Mouse (Mus musculus): ENCODE results near the gene Rasgrp2. TPM values are rescaled to one million over a fixed set of nuclear protein-coding genes. Genes with fewer than 3 reads are reported as not detected.

Rasgrp2 gene
- polyA plus RNA-seq, 1 experiment from 2014 or later, result 34.6 TPM

DNA sequence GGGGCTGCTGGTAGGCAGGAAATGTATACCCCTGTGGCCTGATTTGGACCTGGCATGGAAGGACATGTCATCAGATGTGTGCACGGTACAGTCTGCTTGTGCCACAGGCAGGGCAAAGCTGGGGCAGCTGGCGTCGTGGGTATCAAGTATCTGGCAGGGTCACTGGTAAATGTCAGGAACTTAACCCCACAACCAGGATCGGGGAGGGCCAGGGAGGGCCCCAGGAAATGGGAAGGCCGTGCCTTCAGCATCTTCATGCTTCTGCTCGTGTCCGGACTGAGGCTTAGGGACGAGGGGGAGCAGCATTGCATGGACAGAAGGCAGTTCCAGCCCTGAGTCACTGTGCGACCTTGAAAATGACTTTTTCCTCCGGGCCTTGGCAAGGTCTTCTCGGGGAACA lies 14.2 kb upstream of the Rasgrp2 start:
- H3K36me3 ChIP-seq, result no peaks in the 10 kb centered on the region
- 87% methylated on average over 11 of the region's 11 CpGs for WGBS
- no peak overlapping the region for H3K4me3 ChIP-seq
- no peaks in the 10 kb centered on the region for H3K9me3 ChIP-seq
- no peak for ATAC-seq (replicated peaks)
- no peak overlapping the region for H3K27ac ChIP-seq (replicated peaks)
- no peaks in the 10 kb centered on the region for H3K27me3 ChIP-seq
- no peak overlapping the region for H3K4me2 ChIP-seq (replicated peaks)
- H3K9ac ChIP-seq (replicated peaks), result no peak overlapping the region
- 0 out of 2 replicates have a peak, but pooled peaks cover 4% of the 10 kb centered on the region for H3K4me1 ChIP-seq

DNA sequence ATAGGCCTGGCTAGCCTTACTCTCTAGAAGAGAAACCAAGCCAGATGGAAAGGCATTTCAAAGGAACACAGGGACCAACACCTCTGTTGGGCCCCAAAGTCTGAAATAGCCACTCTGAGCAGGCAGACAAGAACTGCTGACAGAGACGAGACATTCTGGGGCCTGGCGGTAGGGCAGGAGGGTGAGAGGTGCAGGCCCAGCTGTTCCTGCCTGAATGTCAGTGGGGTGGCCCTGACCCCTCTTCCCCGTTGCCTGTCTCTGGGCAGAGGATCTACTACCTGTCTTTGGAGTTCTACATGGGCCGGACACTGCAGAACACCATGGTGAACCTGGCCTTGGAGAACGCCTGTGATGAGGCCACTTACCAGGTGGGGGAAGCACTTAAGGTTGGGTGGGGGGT lies 13.7 kb upstream of the Rasgrp2 start:
- H3K27ac ChIP-seq (replicated peaks), result no peak overlapping the region
- no peak overlapping the region for H3K4me2 ChIP-seq (replicated peaks)
- 79% methylated on average over 5 of the region's 5 CpGs for WGBS
- no peaks in the 10 kb centered on the region for H3K27me3 ChIP-seq
- 0 out of 2 replicates have a peak, but pooled peaks cover 4% of the 10 kb centered on the region for H3K4me1 ChIP-seq
- no peak for ATAC-seq (replicated peaks)
- no peak overlapping the region for H3K4me3 ChIP-seq
- H3K9me3 ChIP-seq, result no peaks in the 10 kb centered on the region
- no peaks in the 10 kb centered on the region for H3K36me3 ChIP-seq
- H3K9ac ChIP-seq (replicated peaks), result no peak overlapping the region

DNA sequence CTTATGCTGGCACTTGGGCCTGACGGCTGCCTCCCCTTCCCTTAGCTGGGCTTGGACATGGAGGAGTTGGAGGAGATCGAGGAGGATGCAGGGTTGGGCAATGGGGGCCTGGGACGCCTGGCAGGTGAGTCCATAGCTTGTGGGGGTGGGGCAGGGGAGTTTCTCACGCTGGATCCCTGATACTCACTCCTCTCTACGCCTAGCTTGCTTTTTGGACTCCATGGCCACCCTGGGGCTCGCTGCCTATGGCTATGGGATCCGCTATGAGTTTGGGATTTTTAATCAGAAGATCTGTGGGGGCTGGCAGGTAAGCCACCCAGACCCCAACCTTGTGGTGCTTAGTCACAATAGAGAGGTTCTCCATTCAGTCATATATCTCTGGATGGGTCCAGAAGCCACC lies 13.3 kb upstream of the Rasgrp2 start:
- Histone ChIP-seq H3K4me2 (replicated peaks) (no peak overlapping the region), H3K27ac (replicated peaks) (no peak overlapping the region), H3K27me3 (no peaks in the 10 kb centered on the region), H3K36me3 (no peaks in the 10 kb centered on the region), H3K4me3 (no peak overlapping the region), H3K9ac (replicated peaks) (no peak overlapping the region), H3K4me1 (0 out of 2 replicates have a peak, but pooled peaks cover 4% of the 10 kb centered on the region), H3K9me3 (no peaks in the 10 kb centered on the region)
- ATAC-seq (replicated peaks), result no peak
- WGBS, result 86% methylated on average over 7 of the region's 7 CpGs

DNA sequence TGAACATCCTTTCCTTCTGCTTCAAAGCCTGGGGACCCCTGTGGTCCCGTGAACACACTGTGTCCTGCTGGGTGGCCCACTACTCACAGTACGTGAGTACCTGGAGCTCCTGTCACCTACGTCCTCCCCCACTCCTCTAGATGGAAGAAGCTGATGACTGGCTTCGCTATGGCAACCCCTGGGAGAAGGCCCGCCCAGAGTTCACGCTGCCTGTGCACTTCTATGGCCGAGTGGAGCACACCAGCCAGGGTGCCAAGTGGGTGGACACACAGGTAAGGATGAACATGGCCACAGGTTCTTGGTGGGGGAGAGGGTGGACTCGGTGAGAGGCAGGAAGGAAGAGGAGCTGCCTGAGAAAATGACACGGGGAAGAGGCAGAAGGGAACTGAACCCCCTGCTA lies 12.9 kb upstream of the Rasgrp2 start:
- ATAC-seq (replicated peaks), result no peak
- no peak overlapping the region for H3K4me2 ChIP-seq (replicated peaks)
- H3K9me3 ChIP-seq, result no peaks in the 10 kb centered on the region
- no peaks in the 10 kb centered on the region for H3K36me3 ChIP-seq
- H3K27me3 ChIP-seq, result no peaks in the 10 kb centered on the region
- H3K9ac ChIP-seq (replicated peaks), result no peak overlapping the region
- H3K4me1 ChIP-seq, result 0 out of 2 replicates have a peak, but pooled peaks cover 4% of the 10 kb centered on the region
- WGBS, result 70% methylated on average over 9 of the region's 9 CpGs
- no peak overlapping the region for H3K27ac ChIP-seq (replicated peaks)
- H3K4me3 ChIP-seq, result no peak overlapping the region

DNA sequence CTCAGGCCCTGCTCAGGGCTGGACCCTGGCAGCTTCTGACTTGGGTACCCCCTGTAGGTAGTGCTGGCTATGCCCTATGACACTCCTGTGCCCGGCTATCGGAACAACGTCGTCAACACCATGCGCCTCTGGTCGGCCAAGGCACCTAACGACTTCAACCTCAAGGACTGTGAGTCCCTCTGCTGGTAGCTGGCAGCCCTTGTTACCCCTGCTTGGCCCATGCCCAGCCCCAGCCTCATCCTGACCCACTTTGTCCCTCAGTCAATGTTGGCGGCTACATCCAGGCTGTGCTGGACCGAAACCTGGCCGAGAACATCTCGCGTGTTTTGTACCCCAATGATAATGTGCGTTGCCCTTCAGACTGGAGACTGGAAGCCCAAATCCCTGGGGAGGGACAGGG lies 11.1 kb upstream of the Rasgrp2 start:
- H3K9ac ChIP-seq (replicated peaks), result no peak overlapping the region
- 0 out of 2 replicates have a peak, but pooled peaks cover 4% of the 10 kb centered on the region for H3K4me1 ChIP-seq
- no peaks in the 10 kb centered on the region for H3K36me3 ChIP-seq
- no peaks in the 10 kb centered on the region for H3K27me3 ChIP-seq
- 81% methylated on average over 13 of the region's 13 CpGs for WGBS
- H3K4me2 ChIP-seq (replicated peaks), result no peak overlapping the region
- no peaks in the 10 kb centered on the region for H3K9me3 ChIP-seq
- no peak overlapping the region for H3K27ac ChIP-seq (replicated peaks)
- no peak overlapping the region for H3K4me3 ChIP-seq
- ATAC-seq (replicated peaks), result no peak

DNA sequence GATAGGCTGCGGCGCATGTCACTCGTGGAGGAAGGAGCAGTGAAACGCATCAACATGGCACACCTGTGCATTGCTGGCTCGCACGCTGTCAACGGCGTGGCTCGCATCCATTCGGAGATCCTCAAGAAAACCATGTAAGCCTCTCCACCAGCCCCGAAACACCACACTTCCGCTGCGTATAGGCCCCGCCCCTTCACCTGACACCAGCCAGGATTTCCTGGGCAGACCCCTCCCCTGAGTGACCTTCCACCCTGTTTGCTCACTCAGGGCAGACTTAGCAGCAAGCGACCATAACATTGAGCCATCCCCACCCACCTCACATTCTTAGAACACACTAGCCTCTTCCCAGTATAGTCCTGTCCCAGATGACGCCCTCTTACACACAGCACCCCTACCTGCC lies 9.3 kb upstream of the Rasgrp2 start:
- Histone ChIP-seq H3K4me1 (0 out of 2 replicates have a peak, but pooled peaks cover 4% of the 10 kb centered on the region), H3K9ac (replicated peaks) (peak overlapping the region; percentile 18; the same call in 1 of the 2 replicates), H3K4me2 (replicated peaks) (peak overlapping the region; percentile 37), H3K36me3 (no peaks in the 10 kb centered on the region), H3K4me3 (peak overlapping the region; percentile 15), H3K27ac (replicated peaks) (no peak overlapping the region), H3K9me3 (no peaks in the 10 kb centered on the region), H3K27me3 (no peaks in the 10 kb centered on the region)
- WGBS, result 6% methylated on average over 16 of the region's 16 CpGs
- ATAC-seq (replicated peaks), result peak; percentile 34; the same call in 1 of the 2 replicates

DNA sequence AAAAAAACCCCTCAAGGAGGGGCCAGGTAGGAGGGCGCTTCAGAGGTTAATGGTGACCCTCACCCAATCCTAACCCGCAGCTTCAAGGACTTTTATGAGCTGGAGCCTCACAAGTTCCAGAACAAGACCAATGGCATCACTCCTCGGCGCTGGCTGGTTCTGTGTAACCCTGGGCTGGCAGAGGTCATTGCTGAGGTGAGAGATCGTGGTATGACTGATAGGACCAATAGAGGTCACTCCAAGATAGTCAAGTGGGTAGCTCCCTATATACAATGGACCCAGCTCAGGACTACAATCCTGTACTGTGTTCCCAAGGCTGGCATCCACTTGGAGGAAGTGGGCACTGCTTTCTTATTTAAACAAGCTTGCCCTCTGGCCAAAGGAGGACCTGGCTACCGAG lies 8.9 kb upstream of the Rasgrp2 start:
- no peak overlapping the region for H3K4me2 ChIP-seq (replicated peaks)
- WGBS, result 67% methylated on average over 6 of the region's 6 CpGs
- H3K4me1 ChIP-seq, result 0 out of 2 replicates have a peak, but pooled peaks cover 4% of the 10 kb centered on the region

DNA sequence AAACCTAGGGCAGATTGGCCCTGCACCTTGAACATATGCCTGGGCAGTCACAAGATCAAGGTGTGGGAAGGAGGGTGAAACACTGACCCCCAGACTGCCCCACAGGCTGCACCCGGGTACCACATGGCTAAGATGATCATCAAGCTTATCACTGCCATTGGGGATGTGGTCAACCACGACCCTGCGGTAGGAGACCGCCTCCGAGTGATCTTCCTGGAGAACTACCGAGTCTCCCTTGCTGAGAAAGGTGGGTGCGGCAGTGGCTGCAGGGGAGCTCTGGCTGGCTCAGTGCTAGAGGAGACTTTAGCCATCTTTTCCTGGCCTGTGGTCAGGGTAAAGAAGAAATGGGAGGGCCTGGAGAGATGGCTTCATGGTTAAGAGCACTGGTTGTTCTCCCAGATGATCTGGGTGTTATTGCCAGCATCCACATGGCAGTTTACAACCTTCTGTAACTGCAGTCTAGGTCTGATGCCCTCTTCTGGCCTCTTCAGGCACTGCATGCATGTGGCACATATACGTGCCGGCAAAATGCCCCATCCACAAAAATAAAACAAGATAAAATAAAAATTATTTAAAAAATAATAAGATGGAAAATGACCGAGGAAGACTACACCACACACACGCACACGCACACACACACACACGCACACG lies 6.3 kb upstream of the Rasgrp2 start:
- no peak for ATAC-seq (replicated peaks)
- Histone ChIP-seq H3K9me3 (no peaks in the 10 kb centered on the region), H3K4me2 (replicated peaks) (no peak overlapping the region), H3K27me3 (no peaks in the 10 kb centered on the region), H3K9ac (replicated peaks) (no peak overlapping the region), H3K36me3 (no peaks in the 10 kb centered on the region), H3K27ac (replicated peaks) (no peak overlapping the region), H3K4me3 (no peak overlapping the region), H3K4me1 (0 out of 2 replicates have a peak, but pooled peaks cover 4% of the 10 kb centered on the region)
- 93% methylated on average over 14 of the region's 14 CpGs for WGBS

More for the DNA sequence above, 8.9 kb upstream of the Rasgrp2 start:
- Histone ChIP-seq H3K9ac (replicated peaks) (no peak overlapping the region), H3K4me3 (no peak overlapping the region), H3K27me3 (no peaks in the 10 kb centered on the region), H3K27ac (replicated peaks) (no peak overlapping the region), H3K9me3 (no peaks in the 10 kb centered on the region), H3K36me3 (no peaks in the 10 kb centered on the region)
- no peak for ATAC-seq (replicated peaks)

DNA sequence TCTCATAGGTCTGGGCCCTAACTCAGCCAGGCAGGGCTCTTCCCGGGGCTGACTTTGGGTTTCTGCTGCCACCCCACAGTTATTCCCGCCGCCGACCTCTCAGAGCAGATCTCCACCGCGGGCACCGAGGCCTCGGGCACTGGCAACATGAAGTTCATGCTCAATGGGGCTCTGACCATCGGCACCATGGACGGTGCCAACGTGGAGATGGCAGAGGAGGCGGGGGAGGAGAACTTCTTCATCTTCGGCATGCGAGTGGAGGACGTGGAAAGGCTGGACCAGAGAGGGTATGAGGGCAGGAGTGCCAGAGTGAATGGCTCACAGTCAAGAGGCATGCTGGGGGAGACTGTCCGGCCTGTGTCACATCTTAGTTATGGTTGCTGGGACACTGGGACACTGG lies 5.5 kb upstream of the Rasgrp2 start:
- Histone ChIP-seq H3K4me3 (no peak overlapping the region), H3K27me3 (no peaks in the 10 kb centered on the region), H3K4me2 (replicated peaks) (no peak overlapping the region), H3K27ac (replicated peaks) (no peak overlapping the region), H3K9me3 (no peaks in the 10 kb centered on the region), H3K4me1 (peaks cover 12% of the 10 kb centered on the region), H3K36me3 (no peaks in the 10 kb centered on the region), H3K9ac (replicated peaks) (no peak overlapping the region)
- no peak for ATAC-seq (replicated peaks)
- WGBS, result 93% methylated on average over 16 of the region's 16 CpGs

DNA sequence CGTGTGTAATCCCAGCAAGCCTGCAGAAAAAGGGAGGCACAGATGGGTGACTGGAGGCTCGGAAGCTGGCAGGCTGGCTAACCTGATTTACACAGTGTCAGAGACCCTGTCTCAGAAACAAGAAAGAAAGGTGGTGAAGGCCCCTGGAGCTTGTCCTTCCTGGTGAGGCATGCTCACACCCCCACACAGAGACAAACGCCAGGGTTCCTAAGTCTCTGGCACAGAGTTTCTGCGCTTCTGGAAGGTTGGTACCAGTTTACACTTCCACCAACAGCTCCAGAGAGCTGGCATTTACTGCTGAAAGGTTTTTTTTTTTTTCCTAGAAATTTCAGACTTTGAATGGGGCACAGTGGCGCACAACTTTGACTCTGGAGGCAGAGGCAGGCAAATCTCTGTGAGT lies 2.9 kb upstream of the Rasgrp2 start:
- Histone ChIP-seq H3K27me3 (peaks cover 11% of the 10 kb centered on the region), H3K4me1 (peaks cover 32% of the 10 kb centered on the region), H3K4me3 (no peak overlapping the region), H3K9ac (replicated peaks) (no peak overlapping the region), H3K36me3 (no peaks in the 10 kb centered on the region), H3K9me3 (no peaks in the 10 kb centered on the region), H3K4me2 (replicated peaks) (no peak overlapping the region), H3K27ac (replicated peaks) (no peak overlapping the region)
- no peak for ATAC-seq (replicated peaks)
- WGBS, result 86% methylated on average over 5 of the region's 5 CpGs

DNA sequence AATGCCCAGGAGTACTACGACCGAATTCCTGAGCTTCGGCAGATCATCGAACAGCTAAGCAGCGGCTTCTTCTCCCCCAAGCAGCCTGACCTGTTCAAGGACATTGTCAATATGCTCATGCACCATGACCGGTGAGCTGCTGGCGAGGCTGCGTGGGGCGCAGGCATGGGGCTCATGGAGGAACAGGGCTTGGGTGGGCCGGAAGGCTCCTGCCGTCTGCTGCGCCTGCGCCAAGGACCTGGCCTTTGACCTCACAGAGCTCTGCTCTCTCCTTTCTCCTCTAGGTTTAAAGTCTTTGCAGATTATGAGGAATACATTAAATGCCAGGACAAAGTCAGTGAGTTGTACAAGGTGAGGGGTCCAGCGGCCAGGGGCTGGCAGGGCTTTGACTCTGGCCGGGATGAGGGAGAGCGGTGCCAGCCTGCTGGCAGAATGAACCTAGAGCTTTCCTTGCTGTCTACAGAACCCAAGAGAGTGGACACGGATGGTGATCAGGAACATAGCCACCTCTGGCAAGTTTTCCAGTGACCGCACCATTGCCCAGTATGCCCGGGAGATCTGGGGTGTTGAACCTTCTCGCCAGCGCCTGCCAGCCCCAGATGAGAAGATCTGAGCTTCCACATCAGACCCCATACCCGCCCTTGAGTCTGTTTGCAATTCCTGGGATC lies 1.4 kb upstream of the Rasgrp2 start:
- H3K27ac ChIP-seq (replicated peaks), result no peak overlapping the region
- H3K4me3 ChIP-seq, result no peak overlapping the region
- H3K27me3 ChIP-seq, result peaks cover 21% of the 10 kb centered on the region
- 0 out of 2 replicates have a peak overlapping the region, but pooled peaks have one; percentile 99 for H3K4me2 ChIP-seq (replicated peaks)
- H3K4me1 ChIP-seq, result peaks cover 39% of the 10 kb centered on the region
- no peak for ATAC-seq (replicated peaks)
- WGBS, result 87% methylated on average over 22 of the region's 22 CpGs
- no peaks in the 10 kb centered on the region for H3K9me3 ChIP-seq
- no peaks in the 10 kb centered on the region for H3K36me3 ChIP-seq
- H3K9ac ChIP-seq (replicated peaks), result no peak overlapping the region

DNA sequence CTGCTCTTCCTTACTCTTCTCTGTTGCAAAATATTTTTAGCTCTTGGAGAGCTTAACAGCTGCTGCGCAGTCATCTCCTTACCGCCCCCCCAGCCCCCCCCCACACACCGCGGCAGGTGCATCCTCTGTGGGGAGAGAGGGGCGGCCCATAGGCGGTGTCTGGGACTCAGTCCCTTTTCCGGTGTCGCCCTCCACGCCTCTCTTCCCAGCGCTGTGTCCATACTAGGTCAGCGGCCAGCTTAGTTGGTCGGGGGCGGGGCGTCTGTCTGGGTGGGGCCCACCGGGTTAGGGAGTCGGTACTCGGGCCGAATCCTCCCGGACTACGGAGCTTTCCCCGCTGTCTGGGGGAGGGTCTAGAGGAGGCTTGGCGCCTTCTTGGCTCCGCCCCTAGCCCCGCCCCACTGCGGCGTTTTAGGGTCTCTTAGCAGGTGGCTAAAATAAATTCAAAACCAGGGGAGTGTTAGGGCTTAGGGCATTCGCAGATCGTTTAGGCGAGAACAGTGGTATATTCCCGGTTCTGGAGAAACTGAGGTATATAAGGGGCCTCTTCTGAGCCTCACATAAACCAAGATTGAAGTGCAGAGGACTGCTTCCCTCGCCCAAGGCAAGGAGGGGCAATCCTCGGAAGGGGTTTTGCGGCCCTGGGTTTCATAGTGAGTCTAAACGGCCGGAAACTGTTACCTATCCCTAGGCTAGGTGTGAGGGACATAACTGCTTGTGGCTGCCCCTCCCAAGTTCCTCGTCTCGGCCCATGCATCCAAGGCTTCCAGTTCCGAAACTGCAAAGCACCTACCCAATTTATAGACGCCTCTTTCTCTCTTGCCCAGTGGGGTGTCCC lies 474 bp upstream of the Rasgrp2 start:
- peaks cover 21% of the 10 kb centered on the region for H3K27me3 ChIP-seq
- ATAC-seq (replicated peaks), result peak; percentile 67
- peak overlapping the region; percentile 72 for H3K27ac ChIP-seq (replicated peaks)
- peak overlapping the region; percentile 99 for H3K4me2 ChIP-seq (replicated peaks)
- WGBS, result under 1% methylated on average over 39 of the region's 39 CpGs
- peak overlapping the region; percentile 63 for H3K9ac ChIP-seq (replicated peaks)
- peak overlapping the region; percentile 79 for H3K4me3 ChIP-seq
- peaks cover 39% of the 10 kb centered on the region for H3K4me1 ChIP-seq
- H3K36me3 ChIP-seq, result no peaks in the 10 kb centered on the region
- no peaks in the 10 kb centered on the region for H3K9me3 ChIP-seq

Data from forebrain, embryonic 15.5 days (tissue).